Mouse (Mus musculus) C2C12 (cell line): ENCODE measurements at regions not wholly inside any gene's neighbourhood (a gene's known extent, or its start where the extent isn't known, plus 50 kb on each side); places are given as distances from the start of the nearest gene placed in this dataset.

Experiments used
- H3K27me3 ChIP-seq: one replicate; pipeline ENCODE4 v1.6.1; 2011; ENCODE audit not compliant: control insufficient read depth, insufficient read depth, insufficient read length
- H3K36me3 ChIP-seq: one replicate; pipeline ENCODE4 v1.6.1; 2011; ENCODE audit not compliant: control insufficient read depth, insufficient read depth
- H3K4me3 ChIP-seq: one replicate; pipeline ENCODE4 v1.5.1; 2011; ENCODE audit warnings: mild to moderate bottlenecking, control low read depth; ENCODE audit not compliant: poor library complexity, insufficient read depth, severe bottlenecking
- H3K79me2 ChIP-seq: one replicate; pipeline ENCODE4 v1.6.1; 2011; ENCODE audit not compliant: control insufficient read depth, insufficient read depth
- H3K79me3 ChIP-seq: one replicate; pipeline ENCODE4 v1.6.1; 2011; ENCODE audit warnings: low read depth, control low read depth
- H3ac ChIP-seq: one replicate; pipeline ENCODE3; 2011; ENCODE audit warnings: low read depth; ENCODE audit not compliant: control insufficient read depth, insufficient read length
- CEBPB ChIP-seq: IDR thresholded peaks from one replicate; pipeline ENCODE4 v1.6.1; 2011; ENCODE audit warnings: low read depth, mild to moderate bottlenecking, control low read depth, moderate library complexity
- CTCF ChIP-seq: IDR thresholded peaks from one replicate; pipeline ENCODE4 v1.5.1; 2011; ENCODE audit not compliant: control insufficient read depth, insufficient read depth, insufficient read length
- FOSL1 ChIP-seq: IDR thresholded peaks from one replicate; pipeline ENCODE4 v1.8.0; 2011; ENCODE audit warnings: mild to moderate bottlenecking, low read length; ENCODE audit not compliant: poor library complexity, insufficient read depth, severe bottlenecking
- MAX ChIP-seq: IDR thresholded peaks from one replicate; pipeline ENCODE4 v1.6.1; 2011; ENCODE audit warnings: mild to moderate bottlenecking, control low read depth
- MYOD1 ChIP-seq: IDR thresholded peaks from one replicate; pipeline ENCODE4 v1.6.1; 2011; ENCODE audit warnings: low read depth; ENCODE audit not compliant: control insufficient read depth, insufficient read length
- MYOG ChIP-seq: IDR thresholded peaks from one replicate; pipeline ENCODE4 v1.6.1; 2011; ENCODE audit not compliant: control insufficient read depth, insufficient read length; ENCODE audit errors: extremely low read depth
- USF1 ChIP-seq: IDR thresholded peaks from one replicate; pipeline ENCODE4 v1.6.1; 2011; ENCODE audit warnings: low read depth, mild to moderate bottlenecking, control low read depth, moderate library complexity

DNA sequence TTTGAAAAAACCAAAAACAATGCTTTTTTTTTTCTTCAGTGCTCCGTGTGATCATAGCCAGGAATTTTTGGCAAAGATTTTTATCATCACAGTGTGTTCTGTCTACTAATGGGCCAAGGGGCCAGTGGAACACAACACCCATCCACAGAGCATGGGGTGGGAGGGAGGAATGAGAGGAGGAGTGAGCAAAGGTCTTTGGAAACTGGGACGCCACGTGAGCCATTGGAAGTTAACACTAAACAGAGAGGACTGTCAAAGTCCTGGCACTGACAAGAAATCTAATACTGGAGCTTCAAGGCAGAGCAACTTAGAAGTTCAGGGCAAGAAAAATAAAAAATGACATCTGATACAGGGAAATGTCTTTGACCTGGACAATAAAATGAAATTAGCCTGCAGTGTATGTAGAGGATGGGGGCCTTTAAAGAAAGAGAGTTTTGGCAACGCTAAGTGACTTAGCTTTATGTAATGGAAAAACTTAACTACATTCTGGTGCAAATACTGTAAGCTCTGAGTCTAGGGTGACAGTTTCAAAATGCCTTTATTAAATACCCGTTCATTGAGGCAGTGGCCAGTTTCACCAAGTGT, 133.5 kb upstream of the Gm12728 start:
- TF ChIP-seq FOSL1 (no peak), MAX (no peak), MYOG (no peak), USF1 (no peak), MYOD1 (no peak), CEBPB (no peak), CTCF (no peak)
- no peaks in the 10 kb centered on the region for H3K27me3 ChIP-seq
- H3K79me3 ChIP-seq, result no peaks in the 10 kb centered on the region
- no peaks in the 10 kb centered on the region for H3K79me2 ChIP-seq
- H3K36me3 ChIP-seq, result no peaks in the 10 kb centered on the region
- H3ac ChIP-seq, result no peak overlapping the region
- H3K4me3 ChIP-seq, result no peak overlapping the region

GRCm38 (mm10) chr4:105658581-105658980, 131.1 kb upstream of the Gm12728 start:
- Histone ChIP-seq H3K79me3 (no peaks in the 10 kb centered on the region), H3ac (no peak overlapping the region), H3K27me3 (no peaks in the 10 kb centered on the region), H3K36me3 (no peaks in the 10 kb centered on the region), H3K79me2 (no peaks in the 10 kb centered on the region), H3K4me3 (no peak overlapping the region)
- TF ChIP-seq FOSL1 (no peak), MAX (no peak), MYOG (no peak), CTCF (no peak), CEBPB (no peak), USF1 (no peak), MYOD1 (no peak)

DNA sequence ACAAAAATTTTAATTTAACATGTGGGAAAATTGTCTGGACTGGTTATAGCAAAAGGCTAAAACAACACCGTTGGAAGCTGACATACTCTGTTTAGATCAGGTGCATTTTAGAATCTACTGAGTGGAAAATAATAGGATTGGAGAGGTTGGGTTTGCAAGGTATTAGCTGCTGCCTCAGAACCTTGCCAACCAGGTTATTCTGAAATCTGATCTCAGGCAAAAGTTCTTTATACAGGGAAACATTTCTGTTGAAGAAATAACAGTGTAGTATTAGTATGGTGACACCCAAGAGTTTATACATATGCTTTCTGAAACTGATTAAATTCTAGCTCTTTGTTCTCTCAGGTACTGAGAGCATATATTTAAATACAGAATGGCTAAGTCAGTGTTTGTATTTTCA, 113.0 kb upstream of the Gm12728 start:
- TF ChIP-seq MAX (no peak), FOSL1 (no peak), CTCF (no peak), CEBPB (no peak), MYOG (no peak), MYOD1 (no peak), USF1 (no peak)
- Histone ChIP-seq H3K79me2 (no peaks in the 10 kb centered on the region), H3K4me3 (no peak overlapping the region), H3ac (no peak overlapping the region), H3K36me3 (no peaks in the 10 kb centered on the region), H3K79me3 (no peaks in the 10 kb centered on the region), H3K27me3 (no peaks in the 10 kb centered on the region)

GRCm38 (mm10) chr4:105690716-105691115, 99.0 kb upstream of the Gm12728 start:
- Histone ChIP-seq H3K79me3 (no peaks in the 10 kb centered on the region), H3K4me3 (no peak overlapping the region), H3ac (no peak overlapping the region), H3K36me3 (no peaks in the 10 kb centered on the region), H3K79me2 (no peaks in the 10 kb centered on the region), H3K27me3 (no peaks in the 10 kb centered on the region)
- TF ChIP-seq FOSL1, result no peak

GRCm38 (mm10) chr4:105692380-105692779, 97.3 kb upstream of the Gm12728 start:
- no peak overlapping the region for H3ac ChIP-seq
- H3K27me3 ChIP-seq, result no peaks in the 10 kb centered on the region
- H3K79me2 ChIP-seq, result no peaks in the 10 kb centered on the region
- H3K36me3 ChIP-seq, result no peaks in the 10 kb centered on the region
- H3K4me3 ChIP-seq, result no peak overlapping the region
- no peaks in the 10 kb centered on the region for H3K79me3 ChIP-seq
- TF ChIP-seq MYOD1 (no peak), USF1 (no peak), MYOG (no peak), CEBPB (no peak), FOSL1 (no peak), CTCF (no peak), MAX (no peak)

- Histone ChIP-seq H3K27me3 (no peaks in the 10 kb centered on the region), H3K79me3 (no peaks in the 10 kb centered on the region), H3ac (no peak overlapping the region)
These were observed 93.8 kb upstream of the Gm12728 start for GRCm38 (mm10) chr4:105695895-105696294.

More at GRCm38 (mm10) chr4:105695895-105696294, 93.8 kb upstream of the Gm12728 start:
- Histone ChIP-seq H3K4me3 (no peak overlapping the region), H3K79me2 (no peaks in the 10 kb centered on the region), H3K36me3 (no peaks in the 10 kb centered on the region)
- TF ChIP-seq CEBPB (no peak), MAX (no peak), MYOG (no peak), USF1 (no peak), CTCF (no peak), MYOD1 (no peak), FOSL1 (no peak)
